Mouse (Mus musculus): ENCODE data around the gene Nup210l. TPM values are rescaled to one million over a fixed set of nuclear protein-coding genes. Genes with fewer than 3 reads are reported as not detected.
"Not testable (repeated sequence)": the region's sequence is repeated elsewhere in the genome, so short reads cannot be mapped to it uniquely, and the experiment has no call there.

Nup210l gene
- polyA plus RNA-seq, 1 experiment = 0.30 TPM

DNA sequence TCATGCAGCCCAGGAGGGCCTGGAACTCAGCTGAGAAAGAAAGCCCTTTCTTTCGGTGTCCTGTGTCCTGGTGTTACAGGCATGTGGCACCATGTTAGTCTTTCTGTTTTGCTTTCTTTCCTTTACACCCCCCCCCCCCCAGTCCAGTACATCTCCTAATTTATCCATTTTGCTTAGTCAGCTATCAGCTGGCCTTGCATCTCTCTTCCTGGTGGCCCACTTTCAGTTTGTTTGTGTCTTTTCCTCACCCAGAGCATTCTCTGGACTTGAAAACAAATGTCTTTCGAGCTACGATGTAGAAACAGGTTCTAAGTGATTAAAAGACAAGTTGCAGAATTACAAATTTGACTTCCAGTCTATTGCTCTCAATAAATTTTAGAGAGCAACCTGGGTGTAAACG, 118.5 kb downstream of the Nup210l start:
- no peak for DNase-seq (ENCODE audit: low read depth)

DNA sequence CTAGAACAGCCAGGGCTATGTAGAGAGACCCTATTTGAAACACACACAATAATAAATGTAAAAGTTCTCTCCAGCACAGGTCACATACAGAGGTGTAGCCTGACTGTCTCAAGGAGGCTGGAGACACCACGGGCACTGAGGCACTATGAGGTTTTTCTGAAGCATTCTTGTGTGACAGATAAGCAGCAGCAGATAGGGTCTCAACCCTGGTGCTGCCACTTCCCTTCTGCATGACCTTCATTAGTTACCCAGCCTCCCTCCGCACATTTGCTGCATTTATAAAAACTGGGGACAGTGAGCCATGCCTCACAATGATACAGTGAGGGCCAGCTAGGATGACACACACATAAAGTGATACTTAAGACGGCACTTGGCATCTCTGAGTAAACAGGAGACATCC, 119.0 kb downstream of the Nup210l start:
- DNase-seq (ENCODE audit: low read depth) = no peak

DNA sequence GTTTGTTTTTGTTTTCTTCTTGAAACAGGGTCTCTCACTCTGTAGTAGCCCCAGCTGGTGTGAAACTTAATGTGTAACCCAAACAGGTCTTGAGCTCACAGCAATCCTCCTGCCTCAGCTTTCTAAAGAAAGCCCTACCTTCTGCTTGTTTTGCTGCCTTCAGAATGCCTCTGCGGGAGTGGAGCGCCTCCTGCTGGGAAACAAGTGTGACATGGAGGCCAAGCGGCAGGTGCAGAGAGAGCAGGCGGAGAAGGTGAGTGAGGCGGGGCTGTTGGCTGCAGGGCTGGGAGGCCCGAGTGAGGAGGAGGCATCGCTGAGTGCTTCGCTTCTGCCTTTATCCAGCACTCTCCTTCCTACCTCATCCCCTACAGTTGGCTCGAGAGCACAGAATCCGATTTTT, 120.4 kb downstream of the Nup210l start:
- DNase-seq (ENCODE audit: low read depth) = no peak

- no peak for DNase-seq (ENCODE audit: low read depth)
These were observed 127.1 kb downstream of the Nup210l start for GRCm38 (mm10) chr3:90231075-90231474.

DNA sequence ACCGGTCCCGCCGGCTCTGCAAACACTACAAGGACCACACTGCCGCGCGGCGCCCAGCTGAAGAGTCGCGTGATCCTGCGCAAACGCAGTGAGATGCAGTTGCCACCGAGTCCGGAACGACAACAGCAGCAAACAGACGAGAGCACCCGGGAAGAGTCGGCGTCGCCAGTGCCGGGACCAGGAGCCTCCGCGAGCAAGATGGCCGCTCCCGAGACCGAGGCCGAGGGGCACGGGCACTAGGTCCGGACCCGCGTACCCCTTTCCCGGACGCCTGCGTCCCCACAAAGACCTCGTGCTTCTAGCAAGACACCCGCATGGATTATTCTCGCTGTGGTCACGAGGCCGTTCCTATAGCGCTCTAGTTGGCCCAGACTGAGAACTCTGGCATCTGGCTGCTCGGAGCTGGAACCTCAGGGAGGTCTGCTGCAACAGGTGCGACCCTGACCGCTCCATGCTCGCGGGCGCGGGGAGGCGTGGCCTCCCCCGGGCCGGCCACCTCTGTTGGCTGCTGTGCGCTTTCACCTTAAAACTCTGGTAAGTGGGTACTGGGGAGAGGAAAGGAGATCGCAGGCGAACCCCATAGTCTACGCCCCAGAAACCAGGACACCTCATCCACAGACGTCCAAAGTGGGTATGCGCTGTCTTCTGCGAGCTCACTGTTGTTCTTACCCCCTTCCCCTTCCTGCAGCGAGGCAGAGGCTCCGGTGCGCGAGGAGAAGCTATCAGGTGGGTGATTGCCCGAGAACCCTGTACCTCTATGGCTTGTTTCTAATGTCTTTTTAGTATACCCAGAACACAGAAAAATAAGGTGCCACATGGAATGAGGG, 127.8 kb downstream of the Nup210l start, which contains the start of gene Jtb:
TSS of gene Jtb (plus strand) at position 91 of the 827 bp plus-strand sequence.
- DNase-seq (ENCODE audit: low read depth) = no peak

GRCm38 (mm10) chr3:90241251-90241650, 137.3 kb downstream of the Nup210l start:
- DNase-seq (ENCODE audit: low read depth) = no peak

DNA sequence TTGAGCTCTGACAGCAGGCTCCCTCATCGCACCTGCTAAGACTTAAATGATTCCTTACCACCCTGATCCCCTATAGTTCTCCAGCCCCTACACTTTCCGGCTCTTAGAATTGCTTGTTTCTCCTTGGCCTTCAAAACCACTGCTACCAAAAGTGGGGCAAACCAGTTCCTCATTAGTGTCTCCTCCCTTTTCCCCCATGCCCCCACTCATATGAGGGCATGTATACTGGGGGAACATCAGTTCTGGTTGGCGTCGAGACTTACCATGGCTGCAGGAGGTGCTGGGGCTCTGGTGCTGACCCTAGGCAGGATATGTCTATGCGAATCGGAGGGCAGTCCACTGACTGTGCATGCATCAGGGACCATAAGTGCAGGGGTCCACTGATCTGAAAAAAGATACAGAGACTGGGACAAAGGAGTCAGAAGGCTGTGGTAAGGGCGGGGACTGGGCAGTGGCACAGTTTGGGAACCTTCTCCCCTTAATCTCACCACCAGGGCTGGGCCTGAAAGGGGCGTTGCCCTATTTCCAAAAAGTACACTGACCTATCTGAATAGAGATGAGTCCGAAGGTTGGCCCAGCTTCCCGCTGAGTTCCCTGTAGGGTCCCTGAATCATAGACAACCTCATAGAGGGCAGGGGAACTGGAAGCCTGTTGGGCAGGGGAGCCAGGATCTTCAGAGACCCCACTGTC, 137.9 kb downstream of the Nup210l start:
- DNase-seq (ENCODE audit: low read depth) = no peak

DNA sequence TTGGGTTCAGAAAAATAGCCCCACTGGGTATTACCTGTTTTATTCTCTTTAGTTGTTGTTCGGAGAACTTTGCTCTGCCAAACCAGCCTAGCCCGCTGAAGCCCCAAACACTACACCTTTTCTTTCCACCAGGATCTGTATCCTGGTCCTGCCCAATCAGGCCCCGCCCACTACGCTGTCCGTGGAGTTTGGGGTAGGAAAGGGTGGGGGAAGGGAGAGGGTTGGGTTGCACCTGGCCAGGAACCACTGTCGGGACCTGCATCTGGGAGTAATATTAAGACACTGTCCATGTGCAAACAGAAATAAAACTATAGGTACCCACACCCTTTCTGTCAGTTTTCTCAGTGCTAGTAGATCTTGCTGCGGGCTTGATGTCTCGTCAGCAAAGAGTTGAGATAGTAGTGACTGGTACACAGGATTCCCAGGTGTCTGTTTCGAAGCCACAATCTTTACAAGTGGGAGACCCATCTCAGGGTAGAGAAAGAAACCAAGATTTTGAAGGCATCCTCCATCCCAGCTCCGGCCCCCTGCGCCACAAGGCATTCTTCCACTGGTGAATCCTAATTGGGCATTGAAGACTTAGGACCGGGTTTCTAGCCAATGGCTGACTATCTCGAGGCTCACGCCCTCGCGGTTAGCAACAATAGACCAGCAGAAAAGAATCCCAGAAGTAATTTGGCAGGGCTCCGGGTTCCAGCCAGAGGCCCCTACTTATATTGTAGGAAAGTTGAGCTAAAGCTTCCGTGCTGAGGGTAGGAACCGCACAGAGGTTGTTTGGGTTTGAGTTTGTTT, 139.2 kb downstream of the Nup210l start, which contains the start of gene Creb3l4:
TSS of gene Creb3l4 (minus strand) at position 529 of the 792 bp plus-strand sequence.
- DNase-seq (ENCODE audit: low read depth) = no peak

GRCm38 (mm10) chr3:90245406-90245805, 141.5 kb downstream of the Nup210l start:
- DNase-seq (ENCODE audit: low read depth) = no peak

DNA sequence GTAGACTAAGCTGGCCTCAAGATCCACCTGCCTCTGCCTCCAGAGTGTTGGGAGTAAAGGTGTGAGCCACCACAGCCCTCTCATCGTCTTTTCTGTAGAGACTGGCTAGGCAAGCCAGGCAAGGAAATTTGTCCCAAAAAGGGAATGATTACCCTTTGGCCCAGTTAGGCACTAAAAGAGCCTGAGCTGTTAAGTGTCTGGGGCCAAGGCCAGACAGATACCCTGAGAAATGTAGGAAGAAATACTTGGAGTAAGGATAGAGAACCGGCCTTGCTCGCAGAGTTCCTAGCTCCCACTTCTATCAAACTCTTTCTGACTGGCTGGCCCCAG, 143.7 kb downstream of the Nup210l start:
- no peak for DNase-seq (ENCODE audit: low read depth)

DNA sequence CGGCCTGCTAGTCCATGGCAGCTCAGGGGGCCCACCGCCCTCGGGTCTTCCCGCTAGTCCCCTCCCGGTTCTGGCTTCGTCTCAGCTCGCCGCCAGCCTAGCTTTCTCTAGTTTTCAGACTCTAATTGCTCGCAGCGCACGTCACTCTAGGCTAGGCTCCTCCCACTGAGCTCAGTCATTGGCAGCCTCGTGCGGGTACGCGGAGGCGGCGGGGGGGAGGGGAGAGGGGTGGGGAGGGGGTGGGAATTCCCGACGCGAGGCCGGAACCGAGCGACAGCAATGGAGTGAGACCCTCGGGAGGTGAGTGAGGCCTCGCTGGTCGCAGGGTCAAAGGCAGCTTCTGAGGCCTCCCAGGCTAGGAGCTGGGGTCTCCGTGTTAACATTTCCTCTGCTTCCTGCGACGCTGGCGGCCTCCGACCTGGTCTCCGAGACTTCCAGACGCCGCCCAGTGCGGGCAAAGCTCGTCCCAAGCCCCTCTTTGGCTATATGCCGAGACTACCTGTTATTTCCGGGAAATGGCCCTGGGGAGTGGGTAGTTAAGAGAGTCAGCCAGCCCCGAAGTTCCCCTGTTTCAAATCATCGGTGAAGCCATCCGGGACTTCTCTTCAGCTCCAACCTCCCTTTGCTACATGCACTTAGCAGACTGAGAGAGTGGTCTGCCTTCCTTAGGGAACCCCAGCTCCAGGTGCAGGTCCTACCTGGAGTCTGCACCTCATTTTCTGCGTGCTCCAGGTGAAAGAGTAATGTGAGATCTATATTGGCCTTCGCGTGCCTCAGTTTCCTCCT, 144.2 kb downstream of the Nup210l start, which contains the start of gene Slc39a1:
TSS of gene Slc39a1 (plus strand) at position 213 of the 786 bp plus-strand sequence.
- no peak for DNase-seq (ENCODE audit: low read depth)

- DNase-seq (ENCODE audit: low read depth) = no peak
These were observed 144.8 kb downstream of the Nup210l start for GRCm38 (mm10) chr3:90248746-90249100.

GRCm38 (mm10) chr3:90250791-90251190, 146.9 kb downstream of the Nup210l start:
- no peak for DNase-seq (ENCODE audit: low read depth)

- not testable (repeated sequence) for DNase-seq (ENCODE audit: low read depth)
These were observed 147.8 kb downstream of the Nup210l start for GRCm38 (mm10) chr3:90251731-90252226.

DNA sequence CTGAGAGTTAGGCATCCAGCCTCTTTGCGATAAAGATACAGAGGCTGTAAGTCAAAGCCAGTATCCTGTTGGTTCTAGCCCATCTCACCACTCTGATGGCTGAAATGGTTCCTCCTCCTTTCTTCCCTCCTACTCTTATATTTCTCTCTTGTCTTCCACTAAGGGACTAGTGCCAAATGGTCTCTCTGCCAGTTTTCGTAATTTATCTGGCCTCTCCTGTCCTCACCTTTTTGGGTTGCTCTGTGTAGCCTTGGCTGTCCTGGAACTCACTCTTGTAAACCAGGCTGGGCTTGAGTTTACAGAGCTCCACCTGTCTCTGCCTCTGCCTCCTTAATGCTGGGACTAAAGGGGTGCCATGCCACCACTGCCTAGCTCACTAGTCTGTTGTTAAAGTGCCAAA, 148.7 kb downstream of the Nup210l start:
- DNase-seq (ENCODE audit: low read depth) = not testable (repeated sequence)

DNA sequence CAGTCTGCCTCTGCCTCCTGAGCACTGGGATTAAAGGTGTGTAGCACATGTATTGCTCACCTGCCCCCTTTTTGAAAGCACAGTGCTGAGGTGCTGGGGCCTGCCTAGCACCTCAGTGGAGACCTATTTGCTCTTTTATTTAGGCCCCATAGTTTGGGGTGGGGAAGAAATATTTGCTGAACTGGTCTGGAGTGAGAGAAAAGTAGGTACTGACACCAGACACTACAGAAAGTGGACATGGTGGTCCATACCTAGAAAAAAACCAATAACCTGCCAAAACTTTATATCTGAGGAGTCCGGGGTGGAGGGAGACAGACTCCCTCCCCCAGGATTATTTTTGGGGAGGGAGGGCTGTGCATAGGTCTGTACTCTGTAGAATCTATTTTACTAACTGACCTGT, 149.2 kb downstream of the Nup210l start:
- not testable (repeated sequence) for DNase-seq (ENCODE audit: low read depth)

DNA sequence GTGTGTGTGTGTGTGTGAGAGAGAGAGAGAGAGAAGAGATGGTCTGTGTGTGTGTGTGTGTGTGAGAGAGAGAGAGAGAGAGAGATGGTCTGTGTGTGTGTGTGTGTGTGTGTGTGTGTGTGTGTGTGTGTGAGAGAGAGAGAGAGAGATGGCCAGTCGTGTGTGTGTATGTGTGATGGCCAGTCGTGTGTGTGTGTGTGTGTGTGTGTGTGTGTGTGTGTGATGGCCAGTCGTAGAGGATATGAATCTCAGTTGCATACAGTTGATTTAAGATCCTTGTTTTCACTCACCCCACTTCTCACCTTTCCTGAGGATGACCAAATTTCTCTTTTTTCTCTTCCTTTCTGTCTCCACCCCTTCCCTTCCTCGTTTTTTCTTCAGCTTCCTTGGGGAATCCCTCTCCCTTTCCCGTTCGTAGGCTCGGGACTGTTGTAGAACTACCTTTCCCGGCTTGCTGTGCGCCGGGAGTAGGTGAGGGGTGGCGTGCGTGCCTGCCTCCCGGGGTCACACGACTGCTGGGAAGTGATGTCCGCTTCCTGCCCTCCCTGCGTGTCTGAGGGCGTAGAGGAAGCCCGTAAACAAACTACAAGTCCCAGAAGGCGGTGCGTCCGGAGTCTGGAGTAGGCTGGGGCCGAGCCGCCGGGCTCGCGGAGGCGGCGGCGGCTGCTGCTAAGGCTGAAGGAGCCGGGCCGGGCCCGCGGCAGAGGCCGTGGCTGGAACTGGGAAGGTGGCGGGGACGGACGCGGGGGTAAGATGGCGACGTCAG, 149.9 kb downstream of the Nup210l start, which contains the start of gene Crtc2:
TSS of gene Crtc2 (plus strand) at position 511 of the 766 bp plus-strand sequence.
- peak; percentile 85 for DNase-seq (ENCODE audit: low read depth)

DNA sequence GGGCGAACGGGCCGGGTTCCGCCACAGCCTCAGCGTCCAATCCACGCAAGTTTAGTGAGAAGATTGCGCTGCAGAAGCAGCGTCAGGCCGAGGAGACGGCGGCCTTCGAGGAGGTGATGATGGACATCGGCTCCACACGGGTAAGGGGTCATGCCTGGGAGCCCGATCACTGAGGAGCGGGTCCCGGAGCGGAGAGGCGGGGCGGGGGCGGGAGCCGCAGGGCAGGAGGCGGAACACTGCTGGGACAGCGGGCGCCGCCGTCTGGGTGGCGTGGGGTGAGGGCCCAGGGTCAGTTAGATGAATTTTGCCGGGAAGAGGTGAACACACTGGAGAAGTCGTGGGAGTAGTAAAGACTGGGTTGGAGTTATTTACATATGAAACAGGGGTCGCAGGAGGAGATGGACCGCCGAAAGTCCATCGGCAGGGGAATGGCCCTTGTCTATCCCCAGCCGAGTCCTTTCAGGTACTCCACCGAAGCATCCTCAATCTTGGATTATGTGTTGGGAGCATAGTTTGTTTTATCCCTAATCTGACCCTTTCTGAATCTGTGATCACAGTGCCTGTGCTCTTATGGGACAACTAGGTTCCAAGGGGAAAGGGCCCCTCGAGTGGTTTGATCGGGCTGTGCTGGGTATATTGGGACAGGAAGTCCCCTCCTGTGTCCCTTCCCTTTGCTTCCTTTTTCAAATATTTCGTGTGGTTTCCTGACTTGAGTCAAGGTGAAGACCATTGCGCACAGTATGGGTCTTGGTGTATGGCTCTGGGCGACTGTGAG, 150.7 kb downstream of the Nup210l start:
- no peak for DNase-seq (ENCODE audit: low read depth)

- no peak for DNase-seq (ENCODE audit: low read depth)
These were observed 151.2 kb downstream of the Nup210l start for GRCm38 (mm10) chr3:90255194-90255565.

All from gonadal fat pad, adult 2 months (tissue).